Mouse (Mus musculus) MEL (cell line): ENCODE measurements at regions not wholly inside any gene's neighbourhood (a gene's known extent, or its start where the extent isn't known, plus 50 kb on each side); places are given as distances from the start of the nearest gene placed in this dataset.

Source experiments
- CTCF ChIP-seq, 3 experiments: IDR thresholded peaks in 2 of 3; conservative IDR thresholded peaks in 1 of 3; 2 replicates each; pipeline ENCODE4 v1.5.1; 2011 to 2012; ENCODE audit warnings: low read length in 3 of 3, low read depth in 2 of 3, mild to moderate bottlenecking in 2 of 3, improper control_type of control experiment in 1 of 3, inconsistent platforms in 1 of 3, mixed read lengths in 1 of 3, moderate library complexity in 1 of 3; ENCODE audit not compliant: control insufficient read depth in 1 of 3, insufficient read depth in 1 of 3, poor library complexity in 1 of 3, severe bottlenecking in 1 of 3
- EP300 ChIP-seq, 2 experiments: IDR thresholded peaks; 2 replicates each; pipeline ENCODE4 v1.6.1; 2011; ENCODE audit warnings: improper control_type of control experiment in 2 of 2, low read length in 2 of 2, low read depth in 1 of 2, mild to moderate bottlenecking in 1 of 2
- HCFC1 ChIP-seq: IDR thresholded peaks from 2 replicates; pipeline ENCODE4 v1.6.1; 2012; ENCODE audit warnings: low read depth, mild to moderate bottlenecking, inconsistent platforms, low read length, improper control_type of control experiment, moderate library complexity
- KAT2A ChIP-seq: conservative IDR thresholded peaks from 2 replicates; pipeline ENCODE4 v1.6.1; 2012; ENCODE audit warnings: low read depth, low read length, improper control_type of control experiment, inconsistent platforms
- MAX ChIP-seq: IDR thresholded peaks from 2 replicates; pipeline ENCODE4 v1.6.1; 2011; ENCODE audit warnings: low read length, improper control_type of control experiment
- TAL1 ChIP-seq: IDR thresholded peaks from 2 replicates; pipeline ENCODE4 v1.6.1; 2012; ENCODE audit warnings: mild to moderate bottlenecking, inconsistent platforms, low read length, moderate library complexity, mixed read lengths
- ZKSCAN1 ChIP-seq: IDR thresholded peaks from 2 replicates; pipeline ENCODE4 v1.6.1; 2012; ENCODE audit warnings: low read depth, mild to moderate bottlenecking, inconsistent platforms, low read length, improper control_type of control experiment, moderate library complexity

- TF ChIP-seq CTCF (IDR thresholded peaks at IDR 0.05 in 2 of 3, conservative IDR thresholded peaks at IDR 0.05 in 1 of 3; ENCODE audit: control insufficient read depth in 1 of 3, insufficient read depth in 1 of 3, low read depth in 2 of 3, low read length in 3 of 3, poor library complexity in 1 of 3, severe bottlenecking in 1 of 3) = no peak
- no peak for TF ChIP-seq MAX
- TF ChIP-seq HCFC1 = no peak
- TF ChIP-seq KAT2A = no peak
- no peak for TF ChIP-seq ZKSCAN1
- no peak for TF ChIP-seq EP300 (IDR thresholded peaks at IDR 0.05; ENCODE audit: low read depth in 1 of 2, low read length in 2 of 2)
- TF ChIP-seq TAL1 = no peak
Observed at GRCm38 (mm10) chr4:55732006-55732405, 199.7 kb upstream of the Klf4 start.
